Mouse (Mus musculus) forelimb bud, embryonic 11.5 days (tissue): ENCODE data around the gene Gramd1b.
"Not testable (repeated sequence)": the region's sequence is repeated elsewhere in the genome, so short reads cannot be mapped to it uniquely, and the experiment has no call there.

Experiments
- DNase-seq: peaks from one replicate; pipeline ENCODE4 v3.0.0-alpha.2; 2012; ENCODE audit warnings: low read depth, low spot score

The Gramd1b gene

GRCm38 (mm10) chr9:40519294-40519693 lies 11.9 kb downstream of the Gramd1b start:
- DNase-seq = no peak

- DNase-seq = no peak
These were observed 19.2 kb downstream of the Gramd1b start for GRCm38 (mm10) chr9:40511970-40512369.

DNA sequence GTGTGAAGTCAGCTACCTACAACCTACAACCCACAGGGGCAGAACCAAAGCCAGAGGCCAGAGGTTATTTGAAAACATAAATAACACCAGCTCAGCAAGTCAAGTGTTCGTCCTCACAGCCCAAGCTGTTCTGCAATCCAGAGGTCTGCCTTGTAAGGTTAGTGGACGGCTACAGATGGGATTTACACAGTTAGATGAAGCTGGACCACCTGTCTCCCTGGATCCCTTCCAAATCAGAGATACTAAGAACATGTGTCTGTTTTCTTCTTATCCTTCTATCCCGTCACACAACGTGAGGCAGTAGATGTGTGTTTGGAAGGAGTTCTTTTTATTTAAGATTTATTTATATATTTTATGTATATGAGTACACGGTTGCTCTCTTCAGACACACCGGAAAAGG lies 21.7 kb downstream of the Gramd1b start:
- DNase-seq = no peak

- no peak for DNase-seq
These were observed 24.6 kb downstream of the Gramd1b start for GRCm38 (mm10) chr9:40506576-40506975.

- DNase-seq = no peak
These were observed 25.5 kb downstream of the Gramd1b start for GRCm38 (mm10) chr9:40505471-40506312.

- no peak for DNase-seq
These were observed 26.3 kb downstream of the Gramd1b start for GRCm38 (mm10) chr9:40504886-40505285.

- no peak for DNase-seq
These were observed 30.5 kb downstream of the Gramd1b start for GRCm38 (mm10) chr9:40500691-40501090.

- DNase-seq = not testable (repeated sequence)
These were observed 48.7 kb downstream of the Gramd1b start for GRCm38 (mm10) chr9:40482351-40483084.

GRCm38 (mm10) chr9:40481271-40481670 lies 49.9 kb downstream of the Gramd1b start:
- no peak for DNase-seq

DNA sequence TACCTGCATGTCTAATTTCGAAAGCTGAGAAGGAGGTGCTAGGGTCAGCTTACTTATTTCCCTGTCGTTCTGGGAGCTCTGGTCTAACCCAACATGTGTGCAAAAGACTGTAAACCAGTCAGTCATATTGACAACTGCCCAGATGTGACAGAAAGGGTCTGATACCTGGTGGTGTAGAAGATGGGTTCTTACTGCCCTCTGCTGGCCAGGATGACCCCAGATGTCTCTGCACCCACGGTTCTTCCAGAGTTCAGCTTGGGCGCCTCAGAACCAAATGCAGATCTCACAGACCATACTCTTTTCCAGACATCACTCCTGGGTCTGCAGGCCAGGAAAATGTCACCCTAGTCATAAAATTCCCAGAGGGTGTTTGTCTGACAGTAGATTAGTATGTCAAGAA lies 51.9 kb downstream of the Gramd1b start:
- DNase-seq = no peak

DNA sequence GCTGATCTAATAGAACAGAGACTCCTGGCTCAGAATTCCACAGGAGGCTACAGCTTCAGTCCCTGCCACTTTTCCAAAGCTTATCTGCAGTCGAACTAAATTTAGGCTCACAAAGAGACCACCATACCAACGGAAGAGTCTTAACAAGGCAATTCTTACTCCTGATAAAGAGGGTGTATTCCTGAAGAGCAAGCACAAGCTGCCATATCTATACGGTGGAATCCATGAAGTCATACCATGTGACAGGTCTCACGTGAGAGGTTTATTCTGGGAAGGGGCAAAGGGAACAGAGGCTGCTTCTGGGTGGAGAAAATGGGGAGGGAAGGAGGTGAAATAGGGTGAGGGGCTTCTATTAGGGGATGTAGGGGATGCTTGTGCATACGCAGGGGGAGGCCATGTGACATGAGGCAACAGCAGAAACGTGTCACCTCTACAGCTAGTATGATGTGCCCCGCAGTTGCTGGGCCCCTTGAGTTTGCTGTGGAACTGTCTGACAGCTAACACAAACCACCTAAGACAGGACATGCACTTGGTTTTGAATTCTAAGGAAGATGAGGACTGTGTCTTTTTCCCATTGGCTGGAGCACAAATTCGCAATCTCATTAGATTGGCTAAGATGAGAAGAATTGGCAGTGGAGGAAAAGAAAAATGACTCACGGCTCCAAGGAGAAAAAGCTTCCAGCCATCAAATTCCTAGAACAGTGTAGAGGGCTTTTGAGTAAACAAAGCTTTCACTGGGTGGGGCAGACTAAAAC lies 52.9 kb downstream of the Gramd1b start:
- DNase-seq = no peak

- no peak for DNase-seq
These were observed 53.6 kb downstream of the Gramd1b start for GRCm38 (mm10) chr9:40477611-40478010.

- DNase-seq = no peak
These were observed 55.1 kb downstream of the Gramd1b start for GRCm38 (mm10) chr9:40476098-40476497.

DNA sequence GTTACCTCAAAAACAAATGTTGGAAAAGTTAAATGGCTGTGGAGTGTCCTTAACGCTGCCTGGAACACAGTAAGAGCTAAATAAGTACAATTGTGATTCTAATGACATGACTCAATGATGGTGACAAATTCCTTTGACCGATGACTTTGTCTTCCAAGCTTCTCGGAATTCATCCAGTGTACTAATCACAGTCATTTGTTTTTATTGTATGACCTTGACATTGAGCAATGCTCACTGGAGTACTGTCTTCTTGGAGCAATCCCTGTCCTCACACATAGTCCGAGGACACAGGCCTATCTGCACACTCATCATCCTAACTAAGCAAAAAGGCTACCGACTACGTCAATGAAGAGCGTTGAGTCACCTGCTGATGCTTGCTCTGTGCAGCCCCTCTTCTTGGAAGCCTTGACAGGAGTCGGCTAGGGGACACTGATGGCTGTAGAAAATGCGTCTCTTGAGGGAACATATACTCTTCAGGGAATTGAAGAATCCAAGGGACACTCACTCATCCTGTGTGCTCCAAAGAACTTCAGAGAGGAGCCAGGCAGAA lies 58.1 kb downstream of the Gramd1b start:
- DNase-seq = no peak

DNA sequence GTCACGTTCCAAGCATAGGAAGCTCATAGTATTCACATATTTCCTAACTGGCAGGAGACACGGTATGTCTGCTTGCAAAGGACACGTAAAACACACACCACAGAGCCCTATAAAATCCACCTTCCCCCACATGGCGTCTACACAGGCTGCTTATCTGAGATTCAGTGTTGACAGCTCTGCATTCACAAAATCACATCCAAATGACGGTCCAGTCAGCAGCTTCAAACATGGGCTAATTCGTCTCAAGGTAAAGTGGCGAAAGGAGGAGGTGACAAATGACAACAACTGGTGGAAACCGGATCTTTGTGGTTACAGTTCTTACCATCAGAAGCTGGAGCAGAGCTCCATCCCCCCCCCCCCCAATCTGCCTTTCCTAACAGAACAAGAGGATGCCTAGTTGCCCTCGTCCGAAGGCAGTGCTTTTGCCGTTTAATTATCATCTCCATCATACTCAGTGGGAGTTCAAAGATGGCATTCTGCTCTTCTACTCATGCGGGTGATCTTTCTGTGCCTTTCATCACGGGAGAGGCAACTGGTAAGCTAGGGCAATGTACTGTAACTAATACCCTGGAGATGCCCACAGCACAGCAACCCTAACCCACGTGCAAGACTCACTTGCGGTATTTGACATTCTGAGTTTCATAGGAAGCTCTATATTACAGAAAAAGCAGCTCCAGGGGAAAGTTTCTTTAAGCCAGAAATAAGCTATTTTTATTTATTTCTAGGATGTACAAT lies 61.6 kb downstream of the Gramd1b start:
- DNase-seq = no peak

- no peak for DNase-seq
These were observed 64.4 kb downstream of the Gramd1b start for GRCm38 (mm10) chr9:40466782-40467181.

DNA sequence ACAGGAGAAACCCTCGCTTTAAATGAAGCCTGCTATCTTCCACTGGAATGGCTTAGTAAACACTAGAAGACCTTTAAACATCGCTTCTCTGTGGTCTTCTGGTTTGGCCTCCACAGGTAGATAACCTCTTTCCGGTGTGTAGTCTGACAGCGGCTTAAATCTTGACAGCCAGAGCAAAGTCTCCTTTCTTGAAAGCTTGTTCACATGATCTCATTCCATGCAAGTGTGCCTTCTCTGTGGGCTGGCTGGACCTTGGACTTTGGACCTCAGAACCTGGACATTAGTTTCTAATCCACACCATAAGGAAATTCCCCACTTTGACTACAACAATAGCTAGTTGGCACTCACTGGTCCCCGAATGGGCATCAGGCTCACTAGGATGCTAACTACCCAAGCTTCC lies 65.6 kb downstream of the Gramd1b start:
- DNase-seq = no peak

- DNase-seq = no peak
These were observed 68.8 kb downstream of the Gramd1b start for GRCm38 (mm10) chr9:40462401-40462800.

DNA sequence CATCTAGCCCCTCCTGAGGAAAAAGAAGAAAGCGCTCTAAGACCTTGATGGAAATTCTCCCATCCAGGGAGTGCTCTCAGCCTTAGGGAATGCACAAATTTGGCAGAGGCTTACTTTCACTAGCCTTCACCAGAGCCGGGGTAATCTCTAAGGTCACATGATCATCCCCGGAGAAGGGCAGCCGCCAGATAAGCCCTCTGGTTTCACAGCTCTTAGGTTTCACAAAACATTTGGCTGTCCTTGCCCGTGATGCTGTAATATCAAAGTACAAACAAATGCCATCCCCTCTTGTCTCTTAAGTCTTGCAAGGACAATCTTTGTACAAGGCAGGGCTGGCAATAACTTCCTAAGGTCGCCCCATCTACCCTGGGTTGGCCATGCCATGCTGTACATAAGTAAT lies 70.4 kb downstream of the Gramd1b start:
- no peak for DNase-seq

GRCm38 (mm10) chr9:40459304-40460280 lies 71.6 kb downstream of the Gramd1b start:
- DNase-seq = no peak
